8 mouse cellular contexts compared by ENCODE assay signal in the genomic region with DNA sequence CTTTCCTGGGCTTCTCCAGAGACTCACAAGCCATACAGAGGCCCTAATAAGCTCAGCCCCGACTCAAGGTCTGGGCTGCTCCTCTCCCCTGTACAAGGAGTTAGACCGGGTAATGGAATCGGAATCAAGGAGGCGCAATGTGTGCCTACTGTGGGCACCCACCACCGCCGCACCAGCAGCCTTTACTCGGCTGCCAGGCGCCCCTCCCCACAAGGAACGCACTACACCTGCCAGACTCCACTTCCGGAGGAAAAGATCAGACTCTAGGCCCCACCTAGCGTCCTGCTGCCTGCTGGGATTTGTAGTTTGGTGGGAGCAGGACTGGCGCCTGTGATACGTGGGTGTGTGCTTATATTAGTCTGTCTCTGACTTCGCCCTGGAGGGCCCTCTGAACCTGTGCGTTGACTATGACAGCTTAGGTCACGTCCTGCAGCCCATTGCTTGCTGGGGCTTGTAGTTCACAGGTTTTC. TPM values are rescaled to one million over a fixed set of nuclear protein-coding genes. Genes with fewer than 3 reads are reported as not detected.
DNase-seq lines count a peak whose midpoint lies in the region; ATAC-seq and TF ChIP-seq lines count a peak whose summit lies in the region.

No protein-coding gene starts in this region.

- peak; percentile 47 for TF ChIP-seq CTCF in layer of hippocampus, adult 2 months (conservative IDR thresholded peaks at IDR 0.05)
- peak; percentile 40 for TF ChIP-seq CTCF in lung, embryonic 14.5 days (IDR thresholded peaks at IDR 0.05; ENCODE audit: low read depth)
- no peak for TF ChIP-seq CTCF in olfactory bulb, adult 2 months (IDR thresholded peaks at IDR 0.05; ENCODE audit: insufficient read depth, low read depth, low read length)
- TF ChIP-seq CTCF in thymus, adult 2 months (IDR thresholded peaks at IDR 0.05; ENCODE audit: borderline replicate concordance, control insufficient read depth, extremely low read depth, insufficient read depth, low read length, poor library complexity), result no peak

- H3K9me3 ChIP-seq in ES-E14 (ENCODE audit: control insufficient read depth, insufficient read depth, low read depth, low read length), result no peaks in the 10 kb centered on the region
- H3K9me3 ChIP-seq in forebrain, embryonic 15.5 days, result no peaks in the 10 kb centered on the region
- H3K9me3 ChIP-seq in lung, embryonic 14.5 days (ENCODE audit: low read depth, low read length), result no peaks in the 10 kb centered on the region

- DNase-seq in ES-E14 (ENCODE audit: low read depth, low spot score), result peak; percentile 72
- DNase-seq in cerebellum, adult 11-12 months, result peak; percentile 96
- peak; percentile 74 to 79 for DNase-seq in heart, postnatal 36 days
- peak; percentile 88 to 94 for DNase-seq in layer of hippocampus, adult 2 months (ENCODE audit: low spot score in 2 of 2)
- peak; percentile 86 for DNase-seq in lung, embryonic 14.5 days
- DNase-seq in thymus, adult 2 months, result peak; percentile 88

- intact Hi-C loops in heart, postnatal 36 days (cut with DNase I), result loop anchor here (5.0 kb wide), 1 partner anchor 294 kb away; no protein-coding TSS in a partner anchor

- no peaks in the 10 kb centered on the region for H3K36me3 ChIP-seq in ES-E14 (ENCODE audit: control insufficient read depth, insufficient read depth, low read length, poor library complexity, severe bottlenecking)
- no peaks in the 10 kb centered on the region for H3K36me3 ChIP-seq in forebrain, embryonic 15.5 days
- no peaks in the 10 kb centered on the region for H3K36me3 ChIP-seq in lung, embryonic 14.5 days (ENCODE audit: insufficient read depth)
- no peaks in the 10 kb centered on the region for H3K36me3 ChIP-seq in thymus, adult 2 months (ENCODE audit: control insufficient read depth, insufficient read depth, low read length)

- peak; percentile 81 for TF ChIP-seq POLR2A in olfactory bulb, adult 2 months (IDR thresholded peaks at IDR 0.05; ENCODE audit: insufficient read depth, low read depth, low read length)
- TF ChIP-seq POLR2A in thymus, adult 2 months (IDR thresholded peaks at IDR 0.05; ENCODE audit: control insufficient read depth, extremely low read depth, insufficient read depth, low read length, poor library complexity), result peak; percentile 82; the same call in 1 of the 2 replicates

- ATAC-seq in forebrain, embryonic 15.5 days (replicated peaks), result peak; percentile 97
- ATAC-seq in lung, embryonic 14.5 days (ENCODE audit: insufficient read depth), result peak; percentile 95

- in situ Hi-C loops in ES-E14 (cut with MboI; ENCODE audit: low sequenced_read_pairs in 2 of 2, unreplicated experiment in 2 of 2), result loop anchor here (5.0 kb wide), 1 partner anchor 111 kb away; no protein-coding TSS in a partner anchor

- peak overlapping the region; percentile 71 for H3K4me2 ChIP-seq in forebrain, embryonic 15.5 days (replicated peaks)
- H3K4me2 ChIP-seq in lung, embryonic 14.5 days, result peak overlapping the region; percentile 76

- H3K4me3 ChIP-seq in ES-E14 (ENCODE audit: insufficient read depth in 1 of 2, low read depth in 1 of 2, low read length in 2 of 2, poor library complexity in 1 of 2, severe bottlenecking in 1 of 2), result peak overlapping the region; percentile 47 to 75
- peak overlapping the region; percentile 55 for H3K4me3 ChIP-seq in forebrain, embryonic 15.5 days
- peak overlapping the region; percentile 73 for H3K4me3 ChIP-seq in layer of hippocampus, adult 2 months
- H3K4me3 ChIP-seq in lung, embryonic 14.5 days (ENCODE audit: low read depth, low read length), result peak overlapping the region; percentile 46
- H3K4me3 ChIP-seq in olfactory bulb, adult 2 months (ENCODE audit: insufficient read depth, low read depth, low read length), result peak overlapping the region; percentile 67
- peak overlapping the region; percentile 39 for H3K4me3 ChIP-seq in thymus, adult 2 months (ENCODE audit: control insufficient read depth, insufficient read depth, low read length)

- no peaks in the 10 kb centered on the region for H3K27me3 ChIP-seq in forebrain, embryonic 15.5 days
- no peaks in the 10 kb centered on the region for H3K27me3 ChIP-seq in lung, embryonic 14.5 days (ENCODE audit: insufficient read depth, low read length)
- H3K27me3 ChIP-seq in thymus, adult 2 months (ENCODE audit: control insufficient read depth, insufficient read depth, low read length), result no peaks in the 10 kb centered on the region

- H3K27ac ChIP-seq in ES-E14 (ENCODE audit: insufficient read depth, low read depth, low read length, poor library complexity, severe bottlenecking), result no peak overlapping the region
- H3K27ac ChIP-seq in forebrain, embryonic 15.5 days (replicated peaks), result peak overlapping the region; percentile 62; the same call in 1 of the 2 replicates
- H3K27ac ChIP-seq in layer of hippocampus, adult 2 months, result peak overlapping the region; percentile 89
- H3K27ac ChIP-seq in lung, embryonic 14.5 days (ENCODE audit: low read depth), result no peak overlapping the region
- peak overlapping the region; percentile 81 for H3K27ac ChIP-seq in olfactory bulb, adult 2 months (ENCODE audit: insufficient read depth, low read depth, low read length)
- H3K27ac ChIP-seq in thymus, adult 2 months (ENCODE audit: control insufficient read depth, insufficient read depth, low read length), result peak overlapping the region; percentile 33

- 1% methylated on average over 16 of the region's 16 CpGs for WGBS in forebrain, embryonic 15.5 days
- WGBS in lung, embryonic 14.5 days, result 3% methylated on average over 16 of the region's 16 CpGs
- WGBS in olfactory bulb, adult 2 months, result 2% methylated on average over 16 of the region's 16 CpGs
- WGBS in thymus, adult 2 months, result 2% methylated on average over 16 of the region's 16 CpGs

- H3K4me1 ChIP-seq in ES-E14 (ENCODE audit: control insufficient read depth in 2 of 2, insufficient read depth in 2 of 2, low read length in 2 of 2, poor library complexity in 1 of 2), result peaks cover 0 to 3% of the 10 kb centered on the region in 2 experiments; a peak in 1 of 4 replicates
- peaks cover 13% of the 10 kb centered on the region for H3K4me1 ChIP-seq in forebrain, embryonic 15.5 days
- no peaks in the 10 kb centered on the region; the same call in 1 of the 2 replicates for H3K4me1 ChIP-seq in lung, embryonic 14.5 days (ENCODE audit: insufficient read depth)
- peaks cover 13% of the 10 kb centered on the region for H3K4me1 ChIP-seq in olfactory bulb, adult 2 months (ENCODE audit: control insufficient read depth, insufficient read depth, low read length)
- peaks cover 15% of the 10 kb centered on the region for H3K4me1 ChIP-seq in thymus, adult 2 months (replicated peaks; ENCODE audit: control insufficient read depth, insufficient read depth, low read length)

- H3K9ac ChIP-seq in ES-E14 (ENCODE audit: insufficient read depth, low read depth, low read length, poor library complexity, severe bottlenecking), result peak overlapping the region; percentile 36
- peak overlapping the region; percentile 77 for H3K9ac ChIP-seq in forebrain, embryonic 15.5 days (replicated peaks)
- H3K9ac ChIP-seq in lung, embryonic 14.5 days, result peak overlapping the region; percentile 61

TF ChIP-seq in ES-E14, 5 proteins besides CTCF, POLR2A, EP300 and RAD21:
- TF ChIP-seq MAFK (IDR thresholded peaks at IDR 0.05; ENCODE audit: insufficient read depth, low read depth, low read length) (no peak), ZNF384 (IDR thresholded peaks at IDR 0.05; ENCODE audit: low read depth, low read length) (no peak), HCFC1 (IDR thresholded peaks at IDR 0.05; ENCODE audit: borderline replicate concordance, insufficient read depth, low read length) (peak; percentile 97), ZC3H11A (IDR thresholded peaks at IDR 0.05; ENCODE audit: borderline replicate concordance, low read depth, low read length) (no peak)

RNA-seq across cellular contexts. Expression of a gene that starts 5.6 kb away (rescaled TPM):
- total RNA-seq in ES-E14 (2012; rRNA removed), result 41.8 and 58.4 TPM in 2 replicates
- polyA plus RNA-seq in forebrain, embryonic 15.5 days (2015; fragmentation: Nextera tagmentation; extraction: Ambion mirVana), result 3.5 and 4.8 TPM in 2 replicates
- total RNA-seq in heart, postnatal 36 days (2021), result 10 to 100 TPM in 1 of 2 experiments, 1 to 10 TPM in 1; 9.0 to 10.3 TPM
- total RNA-seq in layer of hippocampus, adult 2 months (2021), result 1 to 10 TPM; 2.5 to 2.8 TPM
- polyA plus RNA-seq in lung, embryonic 14.5 days (2014; fragmentation: Nextera tagmentation; extraction: Ambion mirVana), result 40.5 and 45.9 TPM in 2 replicates
- not detected in 2 replicates for polyA plus RNA-seq in olfactory bulb, adult 2 months (2012; ENCODE audit: insufficient read depth, insufficient read length, low replicate concordance, missing spikeins)
- polyA plus RNA-seq in thymus, adult 2 months (2012; rRNA removed), result 49.1 and 50.6 TPM in 2 replicates

RNA-seq across cellular contexts. Expression of a gene that starts 17.1 kb away (rescaled TPM):
- total RNA-seq in ES-E14 (2012; rRNA removed), result not detected in 2 replicates
- polyA plus RNA-seq in forebrain, embryonic 15.5 days (2015; fragmentation: Nextera tagmentation; extraction: Ambion mirVana), result 0.37 and 0.55 TPM in 2 replicates
- under 1 TPM; 0.33 to 0.35 TPM for total RNA-seq in heart, postnatal 36 days (2021)
- under 1 TPM; 0.49 to 0.56 TPM for total RNA-seq in layer of hippocampus, adult 2 months (2021)
- polyA plus RNA-seq in lung, embryonic 14.5 days (2014; fragmentation: Nextera tagmentation; extraction: Ambion mirVana), result not detected in 2 replicates
- not detected in 2 replicates for polyA plus RNA-seq in olfactory bulb, adult 2 months (2012; ENCODE audit: insufficient read depth, insufficient read length, low replicate concordance, missing spikeins)
- 4.5 and 6.5 TPM in 2 replicates for polyA plus RNA-seq in thymus, adult 2 months (2012; rRNA removed)

RNA-seq across cellular contexts. Expression of a gene that starts 59.6 kb away (rescaled TPM):
- 4.3 and 4.8 TPM in 2 replicates for total RNA-seq in ES-E14 (2012; rRNA removed)
- 15.6 and 16.0 TPM in 2 replicates for polyA plus RNA-seq in forebrain, embryonic 15.5 days (2015; fragmentation: Nextera tagmentation; extraction: Ambion mirVana)
- total RNA-seq in heart, postnatal 36 days (2021), result 10 to 100 TPM; 13.8 to 20.0 TPM
- total RNA-seq in layer of hippocampus, adult 2 months (2021), result 10 to 100 TPM; 25.4 to 25.8 TPM
- 15.9 and 16.2 TPM in 2 replicates for polyA plus RNA-seq in lung, embryonic 14.5 days (2014; fragmentation: Nextera tagmentation; extraction: Ambion mirVana)
- polyA plus RNA-seq in olfactory bulb, adult 2 months (2012; ENCODE audit: insufficient read depth, insufficient read length, low replicate concordance, missing spikeins), result not detected in 2 replicates
- polyA plus RNA-seq in thymus, adult 2 months (2012; rRNA removed), result 22.9 and 23.4 TPM in 2 replicates

RNA-seq across cellular contexts. Expression of a gene that starts 59.7 kb away (rescaled TPM):
- total RNA-seq in ES-E14 (2012; rRNA removed), result 20.2 and 39.6 TPM in 2 replicates
- 4.1 and 5.3 TPM in 2 replicates for polyA plus RNA-seq in forebrain, embryonic 15.5 days (2015; fragmentation: Nextera tagmentation; extraction: Ambion mirVana)
- 100 to 1,000 TPM; 185 to 218 TPM for total RNA-seq in heart, postnatal 36 days (2021)
- total RNA-seq in layer of hippocampus, adult 2 months (2021), result 10 to 100 TPM; 54.3 to 58.3 TPM
- polyA plus RNA-seq in lung, embryonic 14.5 days (2014; fragmentation: Nextera tagmentation; extraction: Ambion mirVana), result 17.2 and 18.4 TPM in 2 replicates
- not detected in 2 replicates for polyA plus RNA-seq in olfactory bulb, adult 2 months (2012; ENCODE audit: insufficient read depth, insufficient read length, low replicate concordance, missing spikeins)
- polyA plus RNA-seq in thymus, adult 2 months (2012; rRNA removed), result 16.5 and 17.1 TPM in 2 replicates

Comparison
In these comparisons a context has a peak if more than half of its experiments do, and no peak if none do; other contexts are left out.
1. H3K27ac ChIP-seq: peak in forebrain, embryonic 15.5 days (single experiment), layer of hippocampus, adult 2 months (single experiment), olfactory bulb, adult 2 months (single experiment) and thymus, adult 2 months (single experiment); none in ES-E14 (single experiment) and lung, embryonic 14.5 days (single experiment).
2. CTCF ChIP-seq: peak in layer of hippocampus, adult 2 months (single experiment) and lung, embryonic 14.5 days (single experiment); none in olfactory bulb, adult 2 months (single experiment) and thymus, adult 2 months (single experiment).
3. RNA of a gene that starts 59.6 kb away (polyA plus RNA-seq): 22.9 to 23.4 TPM in thymus, adult 2 months, 15.9 to 16.2 TPM in lung, embryonic 14.5 days and 15.6 to 16.0 TPM in forebrain, embryonic 15.5 days; not detected in olfactory bulb, adult 2 months; every median in the first group is over 10 times any median in the second.
4. Peak in every context shown above with its lines, with median percentiles within 50 percentile points of each other: DNase-seq, H3K4me3 ChIP-seq and H3K9ac ChIP-seq.